In genomic region chr11:61744460-61744859, GRCm38 (mm10) we compare ENCODE assay signal across 15 mouse cellular contexts. TPM values are rescaled to one million over a fixed set of nuclear protein-coding genes. Genes with fewer than 3 reads are reported as not detected.
DNase-seq lines count a peak whose midpoint lies in the region; ATAC-seq and TF ChIP-seq lines count a peak whose summit lies in the region.
"Had no signal": no experiment of that assay in that cellular context is flagged by ENCODE, and none has a peak within 500 bp of the region (broad histone marks: within the 10 kb centered on the region; RNA-seq: fewer than 3 reads in every experiment).

No protein-coding gene starts in this region.

- no peaks in the 10 kb centered on the region for H3K4me1 ChIP-seq in hindbrain, postnatal 0 days (ENCODE audit: insufficient read depth, low read length)
- H3K4me1 ChIP-seq in hindbrain, embryonic 13.5 days (replicated peaks): no peaks in the 10 kb centered on the region; the same call in 1 of the 2 replicates
- no peaks in the 10 kb centered on the region for H3K4me1 ChIP-seq in lung, postnatal 0 days (ENCODE audit: insufficient read depth, low read depth, low read length)
- H3K4me1 ChIP-seq: heart, embryonic 10.5 days; midbrain, embryonic 15.5 days had no signal

- ATAC-seq in hindbrain, postnatal 0 days: no peak
- ATAC-seq in hindbrain, embryonic 13.5 days (ENCODE audit: low FRiP score): no peak
- ATAC-seq in lung, postnatal 0 days: no peak
- ATAC-seq in megakaryocyte-erythroid progenitor cell, adult 5-6 weeks (replicated peaks; ENCODE audit: low FRiP score, low TSS enrichment, poor library complexity, severe bottlenecking): 0 out of 2 replicates have a peak, but pooled peaks have one; percentile 34
- ATAC-seq: midbrain, embryonic 15.5 days had no signal

- H3K4me2 ChIP-seq in hindbrain, postnatal 0 days (ENCODE audit: low read depth, low read length): no peak overlapping the region
- no peak overlapping the region for H3K4me2 ChIP-seq in hindbrain, embryonic 13.5 days
- no peak overlapping the region for H3K4me2 ChIP-seq in lung, postnatal 0 days (replicated peaks; ENCODE audit: low read depth, low read length)
- H3K4me2 ChIP-seq: hindbrain, embryonic 14.5 days; midbrain, embryonic 15.5 days had no signal

- TF ChIP-seq EP300 in lung, postnatal 0 days (IDR thresholded peaks at IDR 0.05): no peak

- no peak for DNase-seq in hindbrain, postnatal 0 days (ENCODE audit: low spot score)
- DNase-seq in lung, postnatal 0 days (ENCODE audit: low spot score): no peak
- no peak for DNase-seq in lung, postnatal 25 days (ENCODE audit: low spot score)
- peak; percentile 19 for DNase-seq in NIH3T3 (ENCODE audit: low read depth)
- DNase-seq in ovary, postnatal 14 days (ENCODE audit: low spot score): no peak
- DNase-seq: kidney, postnatal 10 days; right cerebral cortex, postnatal 25 days; thymus, postnatal 25 days had no signal

- TF ChIP-seq CTCF in hindbrain, postnatal 0 days (IDR thresholded peaks at IDR 0.05; ENCODE audit: low read depth): peak; percentile 53
- peak; percentile 32 for TF ChIP-seq CTCF in lung, postnatal 0 days (IDR thresholded peaks at IDR 0.05)

- H3K9ac ChIP-seq in hindbrain, postnatal 0 days (replicated peaks; ENCODE audit: low read length): no peak overlapping the region
- H3K9ac ChIP-seq in hindbrain, embryonic 13.5 days: no peak overlapping the region
- no peak overlapping the region for H3K9ac ChIP-seq in lung, postnatal 0 days (replicated peaks; ENCODE audit: low read depth)
- H3K9ac ChIP-seq: hindbrain, embryonic 14.5 days; midbrain, embryonic 15.5 days had no signal

- WGBS in hindbrain, postnatal 0 days: 62% methylated on average over 3 of the region's 3 CpGs
- 70% methylated on average over 3 of the region's 3 CpGs for WGBS in hindbrain, embryonic 13.5 days
- 70% methylated on average over 3 of the region's 3 CpGs for WGBS in lung, postnatal 0 days

- no peak overlapping the region for H3K4me3 ChIP-seq in hindbrain, postnatal 0 days (ENCODE audit: low read length)
- H3K4me3 ChIP-seq in hindbrain, embryonic 13.5 days: no peak overlapping the region
- H3K4me3 ChIP-seq in lung, postnatal 0 days (ENCODE audit: low read depth, low read length): no peak overlapping the region
- H3K4me3 ChIP-seq: heart, embryonic 10.5 days; midbrain, embryonic 15.5 days had no signal

- H3K36me3 ChIP-seq in hindbrain, postnatal 0 days (ENCODE audit: insufficient read depth, low read length): peaks cover 28% of the 10 kb centered on the region
- peaks cover 85% of the 10 kb centered on the region for H3K36me3 ChIP-seq in hindbrain, embryonic 13.5 days
- H3K36me3 ChIP-seq in lung, postnatal 0 days (ENCODE audit: insufficient read depth, low read length): peaks cover 7% of the 10 kb centered on the region; the same call in 1 of the 2 replicates

- H3K9me3 ChIP-seq in hindbrain, postnatal 0 days (ENCODE audit: low read length): no peaks in the 10 kb centered on the region
- no peaks in the 10 kb centered on the region for H3K9me3 ChIP-seq in hindbrain, embryonic 13.5 days
- H3K9me3 ChIP-seq in lung, postnatal 0 days (ENCODE audit: low read length): no peaks in the 10 kb centered on the region
- H3K9me3 ChIP-seq: heart, embryonic 10.5 days; midbrain, embryonic 15.5 days had no signal

- no peak overlapping the region for H3K27ac ChIP-seq in hindbrain, postnatal 0 days
- H3K27ac ChIP-seq in hindbrain, embryonic 13.5 days: no peak overlapping the region
- H3K27ac ChIP-seq in lung, postnatal 0 days (ENCODE audit: low read length): no peak overlapping the region
- H3K27ac ChIP-seq: heart, embryonic 10.5 days; hindbrain, embryonic 14.5 days; midbrain, embryonic 15.5 days had no signal

- no peaks in the 10 kb centered on the region for H3K27me3 ChIP-seq in hindbrain, postnatal 0 days (ENCODE audit: insufficient read depth, low read length)
- no peaks in the 10 kb centered on the region for H3K27me3 ChIP-seq in hindbrain, embryonic 13.5 days
- H3K27me3 ChIP-seq in lung, postnatal 0 days (replicated peaks; ENCODE audit: insufficient read depth, low read length): no peaks in the 10 kb centered on the region
- H3K27me3 ChIP-seq: midbrain, embryonic 15.5 days had no signal

RNA-seq across cellular contexts. Expression of gene Prpsap2, which starts 17.4 kb away (rescaled TPM):
- 42.7 and 46.2 TPM in 2 replicates for total RNA-seq in hindbrain, postnatal 0 days (2014; rRNA removed)
- 40.7 and 45.6 TPM in 2 replicates for polyA plus RNA-seq in hindbrain, postnatal 0 days (2015; fragmentation: Nextera tagmentation; extraction: Ambion mirVana)
- polyA plus RNA-seq in hindbrain, embryonic 13.5 days (2015; fragmentation: Nextera tagmentation; extraction: Ambion mirVana): 54.3 and 55.8 TPM in 2 replicates
- 16.0 and 16.4 TPM in 2 replicates for polyA plus RNA-seq in lung, postnatal 0 days (2015; fragmentation: Nextera tagmentation; extraction: Ambion mirVana)
- total RNA-seq in megakaryocyte-erythroid progenitor cell, adult 5-6 weeks (2014; fragmentation: Nextera tagmentation): 17.9 and 27.7 TPM in 2 replicates
- total RNA-seq in megakaryocyte-erythroid progenitor cell, adult 5-6 weeks (2017): 29.4 and 31.8 TPM in 2 replicates

RNA-seq across cellular contexts. Expression of gene Slc5a10, which starts 23.8 kb away (rescaled TPM):
- total RNA-seq in hindbrain, postnatal 0 days (2014; rRNA removed): 0.21 TPM in 1 of 2 replicates, not detected in the other
- polyA plus RNA-seq in hindbrain, postnatal 0 days (2015; fragmentation: Nextera tagmentation; extraction: Ambion mirVana): 0.19 and 0.20 TPM in 2 replicates
- polyA plus RNA-seq in hindbrain, embryonic 13.5 days (2015; fragmentation: Nextera tagmentation; extraction: Ambion mirVana): not detected in 2 replicates
- 0.06 TPM in 1 of 2 replicates, not detected in the other for polyA plus RNA-seq in lung, postnatal 0 days (2015; fragmentation: Nextera tagmentation; extraction: Ambion mirVana)
- not detected in 2 replicates for total RNA-seq in megakaryocyte-erythroid progenitor cell, adult 5-6 weeks (2014; fragmentation: Nextera tagmentation)
- total RNA-seq in megakaryocyte-erythroid progenitor cell, adult 5-6 weeks (2017): not detected in 2 replicates
- polyA plus RNA-seq: heart, embryonic 10.5 days; hindbrain, embryonic 14.5 days; liver, embryonic 16.5 days; midbrain, embryonic 15.5 days; neural tube, embryonic 14.5 days had no signal
